Mouse (Mus musculus) frontal cortex, postnatal 36 days (tissue): ENCODE results near the gene Rnf141.
A peak's percentile ranks its signal among the peaks of the same experiment; 100 is the strongest.

Experiments
- DNase-seq, 2 experiments: peaks; one replicate each; pipeline ENCODE4 v3.0.0; 2022; ENCODE audit warnings: low spot score in 2 of 2

Rnf141 gene

GRCm38 (mm10) chr7:110843916-110844874, at the start of gene Rnf141:
TSS of gene Rnf141 (minus strand) at chr7:110844457.
- peak; percentile 91 to 95 for DNase-seq

GRCm38 (mm10) chr7:110891501-110891986, 47.3 kb upstream of the Rnf141 start:
- peak in 1 of 2 experiments; percentile 5 for DNase-seq

- no peak for DNase-seq
Measured at GRCm38 (mm10) chr7:110881746-110882333, 37.6 kb upstream of the Rnf141 start.

GRCm38 (mm10) chr7:110878028-110878427, 33.8 kb upstream of the Rnf141 start:
- no peak for DNase-seq

- DNase-seq = no peak
Measured at GRCm38 (mm10) chr7:110876965-110877364, 32.7 kb upstream of the Rnf141 start.

- DNase-seq = no peak
Measured at GRCm38 (mm10) chr7:110868807-110869206, 24.6 kb upstream of the Rnf141 start.

GRCm38 (mm10) chr7:110867116-110867515, 22.9 kb upstream of the Rnf141 start:
- DNase-seq = no peak

GRCm38 (mm10) chr7:110866021-110866420, 21.8 kb upstream of the Rnf141 start:
- no peak for DNase-seq

- DNase-seq = no peak
Measured at GRCm38 (mm10) chr7:110865570-110865969, 21.3 kb upstream of the Rnf141 start.

GRCm38 (mm10) chr7:110865038-110865437, 20.8 kb upstream of the Rnf141 start:
- no peak for DNase-seq

GRCm38 (mm10) chr7:110862751-110863289, 18.6 kb upstream of the Rnf141 start, which contains the start of gene Lyve1:
TSS of gene Lyve1 (minus strand) at chr7:110863239.
- no peak for DNase-seq

GRCm38 (mm10) chr7:110860129-110860528, 15.9 kb upstream of the Rnf141 start:
- DNase-seq = no peak

GRCm38 (mm10) chr7:110855604-110856003, 11.3 kb upstream of the Rnf141 start:
- DNase-seq = no peak

GRCm38 (mm10) chr7:110854927-110855546, 10.8 kb upstream of the Rnf141 start:
- peak in 1 of 2 experiments; percentile 19 for DNase-seq

GRCm38 (mm10) chr7:110854519-110854918, 10.3 kb upstream of the Rnf141 start:
- DNase-seq = peak in 1 of 2 experiments; percentile 60

GRCm38 (mm10) chr7:110853611-110854010, 9.4 kb upstream of the Rnf141 start:
- DNase-seq = peak in 1 of 2 experiments; percentile 13

- no peak for DNase-seq
Measured at GRCm38 (mm10) chr7:110851541-110852203, 7.4 kb upstream of the Rnf141 start.

GRCm38 (mm10) chr7:110848371-110848770, 4.1 kb upstream of the Rnf141 start:
- DNase-seq = no peak

GRCm38 (mm10) chr7:110847321-110847720, 3.1 kb upstream of the Rnf141 start:
- no peak for DNase-seq

- no peak for DNase-seq
Measured at GRCm38 (mm10) chr7:110840332-110840731, 3.9 kb downstream of the Rnf141 start.

- no peak for DNase-seq
Measured at GRCm38 (mm10) chr7:110834522-110834921, 9.7 kb downstream of the Rnf141 start.
